Mouse (Mus musculus): ENCODE data around the gene Ccr8.

- no peak for TF ChIP-seq CTCF (IDR thresholded peaks at IDR 0.05; ENCODE audit: control insufficient read depth, insufficient read depth, insufficient replicate concordance, low read depth, low read length)
- TF ChIP-seq POLR2A (IDR thresholded peaks at IDR 0.05; ENCODE audit: control insufficient read depth, low read depth, low read length), result no peak
Measured at GRCm38 (mm10) chr9:120113456-120113855, 21.5 kb downstream of the Ccr8 start.

Data from testis, adult 2 months (tissue).